Comparison of ENCODE assay signal across 8 mouse cellular contexts in the genomic region with DNA sequence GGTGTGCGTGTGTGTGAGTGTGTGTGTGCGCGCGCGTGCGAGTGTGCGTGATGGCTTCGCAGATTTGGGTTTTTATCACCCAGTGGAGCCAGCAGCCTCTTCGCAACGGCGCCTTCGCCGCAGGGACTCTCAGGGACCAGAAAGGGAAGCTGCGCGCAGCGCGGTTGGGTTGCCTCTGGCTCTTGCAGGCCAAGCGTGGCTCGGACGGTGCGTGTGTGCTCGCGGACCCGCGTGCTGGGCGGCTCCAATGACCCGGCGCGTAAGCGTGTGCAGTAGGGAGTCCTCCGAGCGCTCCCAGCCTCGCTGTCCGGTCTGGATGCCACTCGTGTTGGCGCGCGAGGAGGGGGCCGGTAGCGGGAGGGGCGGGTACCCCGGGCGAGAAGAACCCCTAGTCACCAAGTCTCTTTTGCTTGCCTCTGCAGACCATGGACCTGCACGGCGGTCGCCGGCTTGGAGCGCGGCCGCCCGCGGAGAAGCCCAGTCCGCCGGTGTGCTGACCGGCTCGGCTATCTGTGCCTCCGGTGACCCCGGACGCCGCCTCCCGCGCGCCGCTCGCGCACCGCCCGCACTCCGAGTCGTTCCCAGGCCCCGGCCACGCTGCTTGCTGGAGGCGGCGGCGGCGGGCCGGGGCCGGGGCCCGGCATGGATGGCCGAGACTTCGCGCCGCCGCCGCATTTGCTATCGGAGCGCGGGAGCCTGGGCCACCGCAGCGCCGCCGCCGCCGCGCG. TPM values are rescaled to one million over a fixed set of nuclear protein-coding genes. Genes with fewer than 3 reads are reported as not detected.
DNase-seq lines count a peak whose midpoint lies in the region; ATAC-seq and TF ChIP-seq lines count a peak whose summit lies in the region.

No protein-coding gene starts in this region.

- ATAC-seq in lung, embryonic 14.5 days (ENCODE audit: insufficient read depth), result no peak
- ATAC-seq in intestine, embryonic 16.5 days, result no peak
- no peak for ATAC-seq in liver, embryonic 15.5 days (ENCODE audit: insufficient read depth)
- no peak for ATAC-seq in neural tube, embryonic 15.5 days (ENCODE audit: low FRiP score)

- peaks cover 36% of the 10 kb centered on the region for H3K4me1 ChIP-seq in lung, embryonic 14.5 days (ENCODE audit: insufficient read depth)
- H3K4me1 ChIP-seq in intestine, embryonic 16.5 days (ENCODE audit: control insufficient read depth, insufficient read depth, low read length), result peaks cover 34% of the 10 kb centered on the region
- H3K4me1 ChIP-seq in liver, embryonic 15.5 days (replicated peaks), result peaks cover 82% of the 10 kb centered on the region
- H3K4me1 ChIP-seq in neural tube, embryonic 15.5 days, result peaks cover 43% of the 10 kb centered on the region

- under 1% methylated on average over 84 of the region's 96 CpGs for WGBS in lung, embryonic 14.5 days
- WGBS in intestine, embryonic 16.5 days, result under 1% methylated on average over 95 of the region's 96 CpGs
- WGBS in liver, embryonic 15.5 days (ENCODE audit: insufficient replicate concordance), result 0% methylated on average over 96 of the region's 96 CpGs
- whole genome bisulfite sequencing in neural tube, embryonic 15.5 days, result under 1% methylated on average over 70 of the region's 96 CpGs

- H3K4me2 ChIP-seq in lung, embryonic 14.5 days, result peak overlapping the region; percentile 99
- H3K4me2 ChIP-seq in intestine, embryonic 16.5 days (ENCODE audit: low read depth, low read length), result peak overlapping the region; percentile 83
- H3K4me2 ChIP-seq in liver, embryonic 15.5 days, result peak overlapping the region; percentile 83
- peak overlapping the region; percentile 88 for H3K4me2 ChIP-seq in neural tube, embryonic 15.5 days

- peak overlapping the region; percentile 96 for H3K27ac ChIP-seq in lung, embryonic 14.5 days (ENCODE audit: low read depth)
- H3K27ac ChIP-seq in intestine, embryonic 16.5 days (ENCODE audit: low read length), result peak overlapping the region; percentile 90
- peak overlapping the region; percentile 66 for H3K27ac ChIP-seq in liver, embryonic 15.5 days (replicated peaks)
- peak overlapping the region; percentile 99 for H3K27ac ChIP-seq in neural tube, embryonic 15.5 days (replicated peaks)

- DNase-seq in lung, embryonic 14.5 days, result peak; percentile 78
- no peak for DNase-seq in lung, postnatal 25 days (ENCODE audit: low spot score)
- peak; percentile 62 to 79 for DNase-seq in cerebellum, adult 18-20 months
- DNase-seq in forelimb bud, embryonic 11.5 days (ENCODE audit: low read depth, low spot score), result peak; percentile 76
- no peak for DNase-seq in c-Kit-positive CD71-positive TER-119-positive erythroid progenitor cells, embryonic 14.5 days (ENCODE audit: low spot score)

- H3K27me3 ChIP-seq in lung, embryonic 14.5 days (ENCODE audit: insufficient read depth, low read length), result no peaks in the 10 kb centered on the region
- H3K27me3 ChIP-seq in intestine, embryonic 16.5 days (replicated peaks; ENCODE audit: control insufficient read depth, insufficient read depth, low read length), result no peaks in the 10 kb centered on the region
- H3K27me3 ChIP-seq in liver, embryonic 15.5 days, result peaks cover 98% of the 10 kb centered on the region
- H3K27me3 ChIP-seq in neural tube, embryonic 15.5 days (replicated peaks), result no peaks in the 10 kb centered on the region

- H3K4me3 ChIP-seq in lung, embryonic 14.5 days (ENCODE audit: low read depth, low read length), result peak overlapping the region; percentile 96
- H3K4me3 ChIP-seq in intestine, embryonic 16.5 days (ENCODE audit: low read length), result peak overlapping the region; percentile 81
- H3K4me3 ChIP-seq in liver, embryonic 15.5 days (replicated peaks), result peak overlapping the region; percentile 60
- peak overlapping the region; percentile 73 for H3K4me3 ChIP-seq in neural tube, embryonic 15.5 days (replicated peaks)

- peak overlapping the region; percentile 100 for H3K9ac ChIP-seq in lung, embryonic 14.5 days
- H3K9ac ChIP-seq in intestine, embryonic 16.5 days (ENCODE audit: low read depth, low read length), result peak overlapping the region; percentile 98
- peak overlapping the region; percentile 55 for H3K9ac ChIP-seq in liver, embryonic 15.5 days
- peak overlapping the region; percentile 98 for H3K9ac ChIP-seq in neural tube, embryonic 15.5 days (replicated peaks)

- peaks cover 6% of the 10 kb centered on the region; the same call in 1 of the 2 replicates for H3K36me3 ChIP-seq in lung, embryonic 14.5 days (ENCODE audit: insufficient read depth)
- H3K36me3 ChIP-seq in intestine, embryonic 16.5 days (ENCODE audit: control insufficient read depth, insufficient read depth, low read length), result no peaks in the 10 kb centered on the region
- no peaks in the 10 kb centered on the region for H3K36me3 ChIP-seq in liver, embryonic 15.5 days (replicated peaks)
- no peaks in the 10 kb centered on the region for H3K36me3 ChIP-seq in neural tube, embryonic 15.5 days

- H3K9me3 ChIP-seq in lung, embryonic 14.5 days (ENCODE audit: low read depth, low read length), result no peaks in the 10 kb centered on the region
- H3K9me3 ChIP-seq in intestine, embryonic 16.5 days (ENCODE audit: control insufficient read depth, low read length), result no peaks in the 10 kb centered on the region
- H3K9me3 ChIP-seq in liver, embryonic 15.5 days (replicated peaks), result no peaks in the 10 kb centered on the region
- H3K9me3 ChIP-seq in neural tube, embryonic 15.5 days (replicated peaks), result no peaks in the 10 kb centered on the region

- TF ChIP-seq CTCF in lung, embryonic 14.5 days (IDR thresholded peaks at IDR 0.05; ENCODE audit: low read depth), result no peak

RNA-seq across cellular contexts. Expression of a gene that starts 3.9 kb away (rescaled TPM):
- polyA plus RNA-seq in lung, embryonic 14.5 days (2014; fragmentation: Nextera tagmentation; extraction: Ambion mirVana), result 14.3 and 15.6 TPM in 2 replicates
- polyA plus RNA-seq in intestine, embryonic 16.5 days (2015; fragmentation: Nextera tagmentation; extraction: Ambion mirVana), result 4.9 and 5.7 TPM in 2 replicates
- 0.91 and 1.0 TPM in 2 replicates for polyA plus RNA-seq in liver, embryonic 15.5 days (2015; fragmentation: Nextera tagmentation; extraction: Ambion mirVana)
- 8.7 and 10.4 TPM in 2 replicates for polyA plus RNA-seq in neural tube, embryonic 15.5 days (2015; fragmentation: Nextera tagmentation; extraction: Ambion mirVana)

Comparison
In these comparisons a context has a peak if more than half of its experiments do, and no peak if none do; other contexts are left out.
1. DNase-seq: peak in lung, embryonic 14.5 days (single experiment), cerebellum, adult 18-20 months (2 of 2) and forelimb bud, embryonic 11.5 days (single experiment); none in lung, postnatal 25 days (single experiment) and c-Kit-positive CD71-positive TER-119-positive erythroid progenitor cells, embryonic 14.5 days (single experiment).
2. Peak in every context shown above with its lines, with median percentiles within 50 percentile points of each other: H3K27ac ChIP-seq, H3K4me2 ChIP-seq, H3K4me3 ChIP-seq and H3K9ac ChIP-seq.